Mouse (Mus musculus) intestine, postnatal 0 days (tissue): Measurements from ENCODE around the gene Fxyd4. TPM values are rescaled to one million over a fixed set of nuclear protein-coding genes. Genes with fewer than 3 reads are reported as not detected.
A peak's percentile ranks its signal among the peaks of the same experiment; 100 is the strongest.

Experiments
- ATAC-seq: fragments of 200-750 bp; cut with Nextera tagmentation; 2 replicates; pipeline ENCODE4 v1.8.0; 2017; ENCODE audit warnings: mild to moderate bottlenecking, moderate TSS enrichment, moderate library complexity
- H3K27ac ChIP-seq: fragments of 300-500 bp; sonication (generic); 2 replicates; pipeline ENCODE4 v1.5.1; 2014; ENCODE audit warnings: mild to moderate bottlenecking, low read depth, low read length, moderate library complexity
- H3K27me3 ChIP-seq: fragments of 300-500 bp; sonication (generic); replicated peaks from 2 replicates; pipeline ENCODE4 v1.6.1; 2014; ENCODE audit warnings: low read length, mixed read lengths; ENCODE audit not compliant: control insufficient read depth, insufficient read depth
- H3K36me3 ChIP-seq: fragments of 300-500 bp; sonication (generic); 2 replicates; pipeline ENCODE4 v1.6.1; 2014; ENCODE audit warnings: mild to moderate bottlenecking, moderate library complexity; ENCODE audit not compliant: control insufficient read depth, insufficient read depth
- H3K4me1 ChIP-seq: fragments of 300-500 bp; sonication (generic); replicated peaks from 2 replicates; pipeline ENCODE4 v1.6.1; 2014; ENCODE audit warnings: antibody characterized with exemption, low read length, mixed read lengths; ENCODE audit not compliant: control insufficient read depth, insufficient read depth
- H3K4me2 ChIP-seq: fragments of 300-500 bp; sonication (generic); replicated peaks from 2 replicates; pipeline ENCODE4 v1.6.1; 2014; ENCODE audit warnings: low read depth, mild to moderate bottlenecking, moderate library complexity
- H3K4me3 ChIP-seq: fragments of 300-500 bp; sonication (generic); 2 replicates; pipeline ENCODE4 v1.5.1; 2014; ENCODE audit warnings: low read depth, low read length
- H3K9ac ChIP-seq: fragments of 300-500 bp; sonication (generic); 2 replicates; pipeline ENCODE4 v1.6.1; 2014; ENCODE audit warnings: mild to moderate bottlenecking, low read depth, low read length
- H3K9me3 ChIP-seq: fragments of 300-500 bp; sonication (generic); 2 replicates; pipeline ENCODE4 v1.6.1; 2016; ENCODE audit warnings: mixed run types; ENCODE audit not compliant: control insufficient read depth
- CTCF ChIP-seq: sonication (generic); IDR thresholded peaks from 2 replicates; pipeline ENCODE4 v1.5.1; 2016; ENCODE audit warnings: low read depth, mild to moderate bottlenecking, control low read depth, antibody characterized with exemption, moderate library complexity
- WGBS: fragments of 180-500 bp; shearing (Covaris S2); extraction: QIAGEN DNeasy Blood & Tissue Kit; methylation state at CpG from one replicate; pipeline ENCODE4 v1.1.7; 2014; 5-methylcytosine and 5-hydroxymethylcytosine counted together
- polyA plus RNA-seq: library from polyadenylated mRNA; unstranded; fragments of >200 nt; fragmentation: Nextera tagmentation; extraction: Ambion mirVana; gene quantifications from 2 replicates; pipeline ENCODE4 v1.2.1, GENCODE M21; 2015

Fxyd4 gene
- polyA plus RNA-seq, 1 experiment from 2014 or later, result 0.27 TPM

- TF ChIP-seq CTCF, result no peak
- H3K4me1 ChIP-seq, result 0 out of 2 replicates have a peak, but pooled peaks cover 4% of the 10 kb centered on the region
- no peaks in the 10 kb centered on the region for H3K27me3 ChIP-seq
- H3K4me2 ChIP-seq, result peak overlapping the region; percentile 79; the same call in 1 of the 2 replicates
- 57% methylated on average over 6 of the region's 6 CpGs for WGBS
- no peaks in the 10 kb centered on the region for H3K9me3 ChIP-seq
- H3K4me3 ChIP-seq, result no peak overlapping the region
- no peak for ATAC-seq
- no peak overlapping the region for H3K27ac ChIP-seq
- H3K9ac ChIP-seq, result no peak overlapping the region
- H3K36me3 ChIP-seq, result no peaks in the 10 kb centered on the region
These were observed 27.3 kb downstream of the Fxyd4 start for GRCm38 (mm10) chr6:117910120-117910661.

GRCm38 (mm10) chr6:117908424-117908900, 29.0 kb downstream of the Fxyd4 start:
- Histone ChIP-seq H3K27ac (peak overlapping the region; percentile 99; the same call in 1 of the 2 replicates), H3K4me2 (peak overlapping the region; percentile 79), H3K9ac (peak overlapping the region; percentile 99), H3K4me3 (peak overlapping the region; percentile 95), H3K9me3 (no peaks in the 10 kb centered on the region), H3K4me1 (0 out of 2 replicates have a peak, but pooled peaks cover 4% of the 10 kb centered on the region), H3K36me3 (no peaks in the 10 kb centered on the region), H3K27me3 (no peaks in the 10 kb centered on the region)
- ATAC-seq, result no peak
- under 1% methylated on average over 14 of the region's 14 CpGs for WGBS
- TF ChIP-seq CTCF, result no peak

- no peak; the same call in 1 of the 2 replicates for TF ChIP-seq CTCF
- 0% methylated on average over 26 of the region's 26 CpGs for WGBS
- peak overlapping the region; percentile 99 for H3K9ac ChIP-seq
These were observed 29.5 kb downstream of the Fxyd4 start for GRCm38 (mm10) chr6:117907979-117908355.

GRCm38 (mm10) chr6:117907301-117907978, 30.1 kb downstream of the Fxyd4 start:
- H3K36me3 ChIP-seq, result no peaks in the 10 kb centered on the region
- peak overlapping the region; percentile 95 for H3K4me3 ChIP-seq
- no peaks in the 10 kb centered on the region for H3K9me3 ChIP-seq
- H3K9ac ChIP-seq, result peak overlapping the region; percentile 99
- TF ChIP-seq CTCF, result no peak; the same call in 1 of the 2 replicates
- H3K4me1 ChIP-seq, result no peaks in the 10 kb centered on the region
- peak overlapping the region; percentile 99 for H3K27ac ChIP-seq
- peak; percentile 78 for ATAC-seq
- H3K4me2 ChIP-seq, result peak overlapping the region; percentile 79
- H3K27me3 ChIP-seq, result no peaks in the 10 kb centered on the region
- WGBS, result under 1% methylated on average over 61 of the region's 77 CpGs

More at GRCm38 (mm10) chr6:117907979-117908355, 29.5 kb downstream of the Fxyd4 start:
- Histone ChIP-seq H3K4me2 (peak overlapping the region; percentile 79), H3K4me1 (0 out of 2 replicates have a peak, but pooled peaks cover under 1% of the 10 kb centered on the region), H3K4me3 (peak overlapping the region; percentile 95), H3K36me3 (no peaks in the 10 kb centered on the region), H3K27me3 (no peaks in the 10 kb centered on the region), H3K27ac (peak overlapping the region; percentile 99), H3K9me3 (no peaks in the 10 kb centered on the region)
- peak; percentile 2; the same call in 1 of the 2 replicates for ATAC-seq

- H3K4me1 ChIP-seq, result no peaks in the 10 kb centered on the region
- peak overlapping the region; percentile 79 for H3K4me2 ChIP-seq
- no peaks in the 10 kb centered on the region for H3K36me3 ChIP-seq
- WGBS, result under 1% methylated on average over 68 of the region's 68 CpGs
- H3K27me3 ChIP-seq, result no peaks in the 10 kb centered on the region
- peak overlapping the region; percentile 99 for H3K27ac ChIP-seq
- H3K9me3 ChIP-seq, result no peaks in the 10 kb centered on the region
- ATAC-seq, result peak; percentile 92
- TF ChIP-seq CTCF, result peak; percentile 35
- peak overlapping the region; percentile 95 for H3K4me3 ChIP-seq
- peak overlapping the region; percentile 99 for H3K9ac ChIP-seq
These were observed 30.8 kb downstream of the Fxyd4 start for GRCm38 (mm10) chr6:117906590-117907271.

- H3K4me3 ChIP-seq, result peak overlapping the region; percentile 95
- TF ChIP-seq CTCF, result no peak
- no peaks in the 10 kb centered on the region for H3K4me1 ChIP-seq
- ATAC-seq, result 0 out of 2 replicates have a peak, but pooled peaks have one; percentile 3
- peak overlapping the region; percentile 79 for H3K4me2 ChIP-seq
- H3K27ac ChIP-seq, result peak overlapping the region; percentile 99
- H3K36me3 ChIP-seq, result no peaks in the 10 kb centered on the region
- no peaks in the 10 kb centered on the region for H3K9me3 ChIP-seq
- WGBS, result under 1% methylated on average over 25 of the region's 25 CpGs
- peak overlapping the region; percentile 99 for H3K9ac ChIP-seq
- H3K27me3 ChIP-seq, result no peaks in the 10 kb centered on the region
These were observed 31.4 kb downstream of the Fxyd4 start for GRCm38 (mm10) chr6:117906015-117906531.
